In genomic region chr5:142940393-142940792, GRCm38 (mm10) we compare ENCODE assay signal across 18 mouse cellular contexts. TPM values are rescaled to one million over a fixed set of nuclear protein-coding genes. Genes with fewer than 3 reads are reported as not detected.
DNase-seq lines count a peak whose midpoint lies in the region; ATAC-seq and TF ChIP-seq lines count a peak whose summit lies in the region.
"Had no signal": no experiment of that assay in that cellular context is flagged by ENCODE, and none has a peak within 500 bp of the region (broad histone marks: within the 10 kb centered on the region; RNA-seq: fewer than 3 reads in every experiment).

No protein-coding gene starts in this region.

- H3K27ac ChIP-seq in layer of hippocampus, adult 2 months = no peak overlapping the region
- H3K27ac ChIP-seq in CH12.LX (ENCODE audit: insufficient read depth, low read depth) = no peak overlapping the region
- H3K27ac ChIP-seq in forebrain, embryonic 13.5 days = no peak overlapping the region
- no peak overlapping the region for H3K27ac ChIP-seq in forebrain, embryonic 12.5 days
- H3K27ac ChIP-seq: heart, embryonic 13.5 days; liver, embryonic 12.5 days; macrophage; midbrain, embryonic 12.5 days had no signal

- peak; percentile 59 for TF ChIP-seq RAD21 in CH12.LX (IDR thresholded peaks at IDR 0.05; ENCODE audit: low read depth, low read length)

- no peak for ATAC-seq in forebrain, embryonic 13.5 days
- ATAC-seq in forebrain, embryonic 12.5 days (ENCODE audit: low FRiP score) = no peak
- ATAC-seq: inflammation-experienced regulatory T-cells, adult 6 months; liver, embryonic 12.5 days had no signal

- no peak overlapping the region for H3K4me2 ChIP-seq in CH12.LX (ENCODE audit: insufficient read depth, low read depth, poor library complexity, severe bottlenecking)
- H3K4me2 ChIP-seq in forebrain, embryonic 13.5 days = no peak overlapping the region
- no peak overlapping the region for H3K4me2 ChIP-seq in forebrain, embryonic 12.5 days
- H3K4me2 ChIP-seq: heart, embryonic 13.5 days; liver, embryonic 12.5 days; midbrain, embryonic 12.5 days had no signal

- dilution Hi-C loops in CH12.LX (cut with MboI; ENCODE audit: extremely low pct_ligation_motif_present, extremely low pct_unique_long_range_greater_than_20kb, low sequenced_read_pairs) = no loop called here

- no peaks in the 10 kb centered on the region for H3K36me3 ChIP-seq in CH12.LX (replicated peaks in 1 of 2; ENCODE audit: control insufficient read depth in 1 of 2, insufficient read depth in 1 of 2, low read length in 1 of 2)
- H3K36me3 ChIP-seq in forebrain, embryonic 13.5 days (ENCODE audit: poor library complexity, severe bottlenecking) = no peaks in the 10 kb centered on the region
- no peaks in the 10 kb centered on the region for H3K36me3 ChIP-seq in forebrain, embryonic 12.5 days (replicated peaks)
- H3K36me3 ChIP-seq: G1E; heart, embryonic 13.5 days; liver, embryonic 12.5 days; midbrain, embryonic 12.5 days had no signal

- WGBS in forebrain, embryonic 13.5 days = 66% methylated on average over 2 of the region's 2 CpGs
- 63% methylated on average over 2 of the region's 2 CpGs for WGBS in forebrain, embryonic 12.5 days

- TF ChIP-seq EP300 in CH12.LX (IDR thresholded peaks at IDR 0.05; ENCODE audit: low read length) = no peak

- H3K9me3 ChIP-seq in CH12.LX (replicated peaks; ENCODE audit: low read length) = peaks cover 5% of the 10 kb centered on the region
- H3K9me3 ChIP-seq in forebrain, embryonic 13.5 days (replicated peaks) = 0 out of 2 replicates have a peak, but pooled peaks cover 3% of the 10 kb centered on the region
- peaks cover 4% of the 10 kb centered on the region for H3K9me3 ChIP-seq in forebrain, embryonic 12.5 days
- H3K9me3 ChIP-seq: liver, embryonic 12.5 days had no signal

- in situ Hi-C loops in CH12.LX (cut with MboI; ENCODE audit: low pct_ligation_motif_present, low pct_unique_long_range_greater_than_20kb, low sequenced_read_pairs) = loop anchor here (25.0 kb wide), 1 partner anchor 347 kb away; the partner anchor contains the start of gene Zfp853

- peaks cover 5 to 19% of the 10 kb centered on the region in 2 experiments for H3K4me1 ChIP-seq in CH12.LX (ENCODE audit: control insufficient read depth in 1 of 2, insufficient read depth in 2 of 2)
- peaks cover 6% of the 10 kb centered on the region for H3K4me1 ChIP-seq in forebrain, embryonic 13.5 days
- 0 out of 2 replicates have a peak, but pooled peaks cover 4% of the 10 kb centered on the region for H3K4me1 ChIP-seq in forebrain, embryonic 12.5 days

- no peak for TF ChIP-seq POLR2A in CH12.LX (IDR thresholded peaks at IDR 0.05; ENCODE audit: low read depth, low read length)

- H3K79me2 ChIP-seq in CH12.LX (replicated peaks; ENCODE audit: control insufficient read depth, extremely low read depth, insufficient read depth, poor library complexity, severe bottlenecking) = no peaks in the 10 kb centered on the region

- no peak overlapping the region for H3K4me3 ChIP-seq in layer of hippocampus, adult 2 months
- no peak overlapping the region for H3K4me3 ChIP-seq in CH12.LX (replicated peaks in 1 of 3; ENCODE audit: low read depth in 2 of 3, low read length in 2 of 3, poor library complexity in 1 of 3)
- no peak overlapping the region for H3K4me3 ChIP-seq in forebrain, embryonic 13.5 days
- no peak overlapping the region for H3K4me3 ChIP-seq in forebrain, embryonic 12.5 days (replicated peaks)
- H3K4me3 ChIP-seq: heart, embryonic 13.5 days; liver, embryonic 12.5 days; midbrain, embryonic 12.5 days had no signal

- no peaks in the 10 kb centered on the region for H3K27me3 ChIP-seq in CH12.LX (replicated peaks)
- H3K27me3 ChIP-seq in forebrain, embryonic 13.5 days = no peaks in the 10 kb centered on the region
- no peaks in the 10 kb centered on the region for H3K27me3 ChIP-seq in forebrain, embryonic 12.5 days
- H3K27me3 ChIP-seq: heart, embryonic 13.5 days; liver, embryonic 12.5 days; midbrain, embryonic 12.5 days had no signal

- peak; percentile 43 for TF ChIP-seq CTCF in layer of hippocampus, adult 2 months (conservative IDR thresholded peaks at IDR 0.05)
- TF ChIP-seq CTCF in CH12.LX (conservative IDR thresholded peaks at IDR 0.05 in 1 of 2, IDR thresholded peaks at IDR 0.05 in 1 of 2; ENCODE audit: low read depth in 2 of 2, low read length in 2 of 2) = peak in 1 of 2 experiments; percentile 57; a peak in 2 of 4 replicates

- no peak overlapping the region for H3K9ac ChIP-seq in CH12.LX (ENCODE audit: insufficient read depth, low read depth)
- H3K9ac ChIP-seq in forebrain, embryonic 13.5 days = no peak overlapping the region
- H3K9ac ChIP-seq in forebrain, embryonic 12.5 days = no peak overlapping the region
- H3K9ac ChIP-seq: heart, embryonic 13.5 days; liver, embryonic 12.5 days; midbrain, embryonic 12.5 days had no signal

- DNase-seq in layer of hippocampus, adult 2 months (ENCODE audit: low spot score in 2 of 2) = no peak
- no peak for DNase-seq in layer of hippocampus, adult 11-12 months (ENCODE audit: low spot score)
- peak; percentile 73 for DNase-seq in 3T3-L1 (ENCODE audit: low read depth, low spot score)
- DNase-seq in CH12.LX (ENCODE audit: extremely low read depth) = no peak
- peak; percentile 73 for DNase-seq in ZHBTc4 (ENCODE audit: low read depth, low spot score)
- DNase-seq: cerebellum, postnatal 25 days; gastrocnemius, postnatal 25 days; kidney, postnatal 25 days; right cerebral cortex, adult 18-20 months; thymus, adult 18-20 months had no signal

TF ChIP-seq in CH12.LX, 34 proteins besides CTCF, POLR2A, EP300 and RAD21:
- TF ChIP-seq SMC3 (IDR thresholded peaks at IDR 0.05; ENCODE audit: low read depth, low read length) (peak; percentile 65), PAX5 (IDR thresholded peaks at IDR 0.05; ENCODE audit: low read length) (no peak)

RNA-seq across cellular contexts. Expression of gene Fscn1, which starts 19.8 kb away (rescaled TPM):
- total RNA-seq in layer of hippocampus, adult 2 months (2021) = 100 to 1,000 TPM; 172 to 173 TPM
- 51.7 and 65.3 TPM in 2 replicates for total RNA-seq in CH12.LX (2012; rRNA removed)
- total RNA-seq in CH12.LX (2014; rRNA removed) = 18.2 and 19.7 TPM in 2 replicates
- 70.4 and 75.7 TPM in 2 replicates for polyA plus RNA-seq in CH12.LX (2012; ENCODE audit: insufficient read length, low read depth)
- 521 and 522 TPM in 2 replicates for polyA plus RNA-seq in forebrain, embryonic 13.5 days (2015; fragmentation: Nextera tagmentation; extraction: Ambion mirVana)
- polyA plus RNA-seq in forebrain, embryonic 12.5 days (2016; fragmentation: Nextera tagmentation; extraction: Ambion mirVana) = 665 and 748 TPM in 2 replicates
- total RNA-seq: G1E had no signal
- polyA plus RNA-seq: G1E had no signal

RNA-seq across cellular contexts. Expression of gene Actb, which starts 33.8 kb away (rescaled TPM):
- 1,000 to 10,000 TPM; 3,149 to 3,251 TPM for total RNA-seq in layer of hippocampus, adult 2 months (2021)
- total RNA-seq in CH12.LX (2012; rRNA removed) (4,756 and 5,246 TPM in 2 replicates), CH12.LX (2014; rRNA removed) (3,882 and 4,152 TPM in 2 replicates)
- polyA plus RNA-seq in CH12.LX (2012; ENCODE audit: insufficient read length, low read depth) = 3,023 and 5,048 TPM in 2 replicates
- polyA plus RNA-seq in forebrain, embryonic 13.5 days (2015; fragmentation: Nextera tagmentation; extraction: Ambion mirVana) = 15,903 and 18,325 TPM in 2 replicates
- polyA plus RNA-seq in forebrain, embryonic 12.5 days (2016; fragmentation: Nextera tagmentation; extraction: Ambion mirVana) = 12,389 and 14,301 TPM in 2 replicates

RNA-seq across cellular contexts. Expression of gene Fbxl18, which starts 45.2 kb away (rescaled TPM):
- total RNA-seq in layer of hippocampus, adult 2 months (2021) = 10 to 100 TPM; 36.7 to 39.9 TPM
- 5.0 and 6.4 TPM in 2 replicates for total RNA-seq in CH12.LX (2012; rRNA removed)
- 2.3 and 3.7 TPM in 2 replicates for total RNA-seq in CH12.LX (2014; rRNA removed)
- 5.0 and 5.5 TPM in 2 replicates for polyA plus RNA-seq in CH12.LX (2012; ENCODE audit: insufficient read length, low read depth)
- 30.7 and 35.1 TPM in 2 replicates for polyA plus RNA-seq in forebrain, embryonic 13.5 days (2015; fragmentation: Nextera tagmentation; extraction: Ambion mirVana)
- 24.0 and 24.6 TPM in 2 replicates for polyA plus RNA-seq in forebrain, embryonic 12.5 days (2016; fragmentation: Nextera tagmentation; extraction: Ambion mirVana)

Comparison
In these comparisons a context has a peak if more than half of its experiments do, and no peak if none do; other contexts are left out.
1. DNase-seq: peak in 3T3-L1 (single experiment) and ZHBTc4 (single experiment); none in layer of hippocampus, adult 2 months (0 of 2), layer of hippocampus, adult 11-12 months (single experiment) and CH12.LX (single experiment).